Mouse (Mus musculus): Measurements from ENCODE around the gene Gpr180. TPM values are rescaled to one million over a fixed set of nuclear protein-coding genes. Genes with fewer than 3 reads are reported as not detected.

Gene Gpr180
- polyA plus RNA-seq, 1 experiment from 2014 or later, result 29.9 TPM

DNA sequence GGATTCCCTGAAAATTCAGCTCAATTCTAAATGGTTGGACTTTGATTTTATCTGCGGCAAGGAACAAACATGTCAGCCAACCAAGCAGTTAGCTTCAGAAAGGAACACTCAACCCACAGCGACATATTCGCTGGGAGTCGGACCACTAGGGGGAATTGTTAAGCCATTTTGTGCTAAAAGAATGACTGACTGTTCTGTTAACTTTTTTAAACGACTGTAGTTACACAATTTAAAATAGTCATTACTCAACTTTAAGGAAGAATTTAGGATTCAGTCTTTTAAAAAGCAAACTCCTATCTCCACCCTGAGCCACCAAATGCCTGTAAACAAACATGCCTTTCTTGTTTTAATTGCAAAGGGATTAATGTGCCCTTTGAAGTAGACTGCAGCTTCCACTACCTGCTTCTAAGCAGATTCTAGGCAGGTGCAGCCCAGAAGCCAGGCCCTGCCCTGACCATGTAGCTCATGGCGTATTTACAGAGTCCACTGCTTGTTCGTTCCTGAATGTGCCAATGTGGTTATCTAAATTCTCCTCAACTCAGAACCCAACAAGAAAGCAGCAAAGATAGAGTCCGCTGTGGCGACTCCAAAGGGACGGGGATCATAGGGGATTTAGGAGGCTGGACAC is 56.2 kb downstream of the Gpr180 start:
- Histone ChIP-seq H3K9ac (0 out of 2 replicates have a peak overlapping the region, but pooled peaks have one; percentile 2), H3K27me3 (peaks cover 43% of the 10 kb centered on the region), H3K36me3 (replicated peaks) (no peaks in the 10 kb centered on the region), H3K4me1 (peaks cover 15% of the 10 kb centered on the region), H3K4me2 (peak overlapping the region; percentile 39), H3K9me3 (no peaks in the 10 kb centered on the region), H3K4me3 (replicated peaks) (no peak overlapping the region), H3K27ac (no peak overlapping the region)
- 0 out of 2 replicates have a peak, but pooled peaks have one; percentile 27 for ATAC-seq (ENCODE audit: low FRiP score)
- 15% methylated on average over 10 of the region's 10 CpGs for WGBS

DNA sequence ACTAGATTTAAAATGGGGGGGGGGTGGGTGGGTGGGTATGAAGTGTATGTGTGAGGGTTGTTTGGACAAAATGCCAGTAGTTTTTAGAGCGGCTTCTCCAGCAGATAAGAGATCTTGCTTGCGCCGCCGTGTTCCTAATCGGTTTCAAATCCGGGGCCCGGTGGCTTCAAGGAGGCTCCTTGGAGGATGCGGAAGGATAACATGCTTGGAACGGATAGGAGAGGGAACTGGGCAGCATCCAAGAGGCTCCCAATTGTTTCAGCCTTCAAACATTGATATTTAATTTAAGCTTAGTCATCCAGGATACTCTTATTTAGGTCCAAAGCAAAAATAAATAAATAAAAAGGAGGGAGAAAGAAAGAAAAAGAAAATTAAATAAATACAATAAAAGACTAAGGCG is 56.7 kb downstream of the Gpr180 start:
- Histone ChIP-seq H3K4me2 (peak overlapping the region; percentile 39), H3K4me3 (replicated peaks) (no peak overlapping the region), H3K36me3 (replicated peaks) (no peaks in the 10 kb centered on the region), H3K27ac (no peak overlapping the region), H3K4me1 (peaks cover 15% of the 10 kb centered on the region), H3K9ac (peak overlapping the region; percentile 2; the same call in 1 of the 2 replicates), H3K27me3 (peaks cover 43% of the 10 kb centered on the region), H3K9me3 (no peaks in the 10 kb centered on the region)
- ATAC-seq (ENCODE audit: low FRiP score), result no peak
- 18% methylated on average over 10 of the region's 10 CpGs for WGBS

DNA sequence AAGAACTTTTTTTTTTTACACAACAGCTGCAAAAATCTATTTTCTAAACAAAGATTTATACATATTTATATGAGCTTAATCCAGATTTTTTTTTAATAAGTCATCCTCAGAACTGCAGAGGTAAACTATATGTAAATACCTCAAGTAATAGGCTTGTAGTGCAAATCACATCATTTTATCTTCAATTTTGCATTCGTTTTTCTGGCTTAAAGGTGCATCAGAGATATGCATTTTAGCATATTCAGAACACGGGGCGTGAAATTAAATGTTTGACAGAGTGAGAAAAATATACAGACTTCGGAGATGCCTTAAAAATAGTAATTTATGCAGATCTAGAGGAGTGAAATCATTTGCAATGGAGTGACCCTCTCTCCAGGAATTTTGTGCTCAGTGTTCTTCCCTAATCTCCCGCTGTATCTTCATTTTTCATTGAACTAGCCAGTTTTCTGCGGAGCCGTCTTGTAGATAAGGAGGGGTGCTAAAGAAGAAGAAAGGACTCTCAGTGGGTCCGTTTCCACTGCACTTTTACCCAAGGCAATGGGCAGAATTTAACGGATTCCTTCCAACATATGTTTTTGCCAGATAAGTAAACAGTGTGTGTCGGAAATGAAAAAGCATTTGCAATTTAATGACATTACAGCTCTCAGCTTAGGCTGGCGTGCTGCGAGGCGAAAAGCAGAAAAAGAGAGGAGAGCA is 57.4 kb downstream of the Gpr180 start:
- no peak overlapping the region for H3K27ac ChIP-seq
- ATAC-seq (ENCODE audit: low FRiP score), result no peak
- no peak overlapping the region for H3K9ac ChIP-seq
- no peaks in the 10 kb centered on the region for H3K36me3 ChIP-seq (replicated peaks)
- no peaks in the 10 kb centered on the region for H3K9me3 ChIP-seq
- peaks cover 15% of the 10 kb centered on the region for H3K4me1 ChIP-seq
- WGBS, result 52% methylated on average over 13 of the region's 13 CpGs
- H3K4me3 ChIP-seq (replicated peaks), result no peak overlapping the region
- peak overlapping the region; percentile 15 for H3K4me2 ChIP-seq
- H3K27me3 ChIP-seq, result peaks cover 46% of the 10 kb centered on the region

DNA sequence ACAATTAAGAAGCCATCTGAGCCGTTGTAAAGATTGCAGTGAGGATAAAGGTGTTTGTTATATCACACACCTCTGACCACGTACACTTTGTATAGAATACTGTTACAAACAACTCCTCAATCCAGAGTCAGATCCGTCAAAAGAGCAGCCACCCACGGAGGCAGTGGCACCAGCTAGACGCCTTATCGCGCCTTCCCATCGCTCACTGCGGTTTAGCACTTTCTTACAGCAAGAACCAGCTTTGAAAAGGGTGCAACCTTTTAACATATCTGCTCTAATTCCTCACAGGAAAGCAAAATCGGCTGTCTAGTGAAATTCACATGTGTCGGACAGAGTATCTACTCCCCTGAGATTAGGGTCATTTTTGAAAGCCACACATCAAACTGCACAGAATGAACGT is 60.1 kb downstream of the Gpr180 start:
- no peak for ATAC-seq (ENCODE audit: low FRiP score)
- Histone ChIP-seq H3K27ac (no peak overlapping the region), H3K27me3 (peaks cover 47% of the 10 kb centered on the region), H3K4me3 (replicated peaks) (no peak overlapping the region), H3K36me3 (replicated peaks) (no peaks in the 10 kb centered on the region), H3K9ac (no peak overlapping the region), H3K9me3 (no peaks in the 10 kb centered on the region), H3K4me2 (no peak overlapping the region), H3K4me1 (peaks cover 15% of the 10 kb centered on the region)
- 76% methylated on average over 12 of the region's 12 CpGs for WGBS

DNA sequence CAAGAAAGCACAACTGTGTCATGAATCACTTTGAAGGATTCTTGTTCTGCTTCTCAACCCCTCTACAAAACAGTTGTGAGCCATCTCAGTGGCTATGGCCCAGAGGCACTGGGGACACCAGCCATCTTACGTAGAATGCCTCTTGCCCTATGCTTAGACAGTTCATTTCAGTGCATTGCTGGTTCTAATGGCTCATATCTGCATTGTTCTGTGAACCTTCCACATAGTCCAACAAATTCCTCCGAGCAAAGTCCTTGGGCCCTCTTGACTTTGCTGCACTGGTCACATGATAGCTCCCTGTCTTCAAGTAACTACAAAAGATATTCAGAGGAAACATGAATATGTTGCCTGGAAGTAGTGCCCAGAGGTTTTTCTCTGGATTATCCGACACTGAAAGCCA is 63.8 kb downstream of the Gpr180 start:
- Histone ChIP-seq H3K9me3 (0 out of 2 replicates have a peak, but pooled peaks cover 5% of the 10 kb centered on the region), H3K27ac (no peak overlapping the region), H3K36me3 (replicated peaks) (no peaks in the 10 kb centered on the region), H3K4me2 (no peak overlapping the region), H3K4me3 (replicated peaks) (no peak overlapping the region), H3K9ac (no peak overlapping the region), H3K27me3 (peaks cover 30% of the 10 kb centered on the region), H3K4me1 (peaks cover 3% of the 10 kb centered on the region; the same call in 1 of the 2 replicates)
- WGBS, result 84% methylated on average over 3 of the region's 3 CpGs
- no peak for ATAC-seq (ENCODE audit: low FRiP score)

DNA sequence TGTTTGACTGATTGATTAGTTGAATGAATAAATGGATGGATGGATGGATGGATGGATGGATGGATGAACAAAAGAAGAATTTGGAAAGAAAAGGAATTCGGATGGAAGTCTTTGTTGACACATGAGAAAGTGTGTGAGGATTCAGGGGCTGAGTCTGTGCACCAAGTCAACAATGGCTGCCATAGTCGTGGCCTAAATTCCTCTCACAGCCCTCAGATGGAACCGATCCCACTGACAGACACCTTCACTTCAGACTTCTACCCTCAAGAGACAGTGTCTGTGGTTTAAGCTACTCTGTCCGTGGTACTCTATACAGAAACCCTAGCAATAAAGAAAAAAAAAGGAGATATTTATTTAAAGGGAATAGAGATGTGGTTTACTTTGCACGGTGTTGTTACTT is 65.0 kb downstream of the Gpr180 start:
- Histone ChIP-seq H3K36me3 (replicated peaks) (no peaks in the 10 kb centered on the region), H3K9me3 (0 out of 2 replicates have a peak, but pooled peaks cover 5% of the 10 kb centered on the region), H3K9ac (no peak overlapping the region), H3K4me3 (replicated peaks) (no peak overlapping the region), H3K27ac (no peak overlapping the region), H3K4me2 (no peak overlapping the region), H3K4me1 (peaks cover 3% of the 10 kb centered on the region; the same call in 1 of the 2 replicates), H3K27me3 (peaks cover 25% of the 10 kb centered on the region; the same call in 1 of the 2 replicates)
- WGBS, result 85% methylated on average over 5 of the region's 5 CpGs
- ATAC-seq (ENCODE audit: low FRiP score), result no peak

DNA sequence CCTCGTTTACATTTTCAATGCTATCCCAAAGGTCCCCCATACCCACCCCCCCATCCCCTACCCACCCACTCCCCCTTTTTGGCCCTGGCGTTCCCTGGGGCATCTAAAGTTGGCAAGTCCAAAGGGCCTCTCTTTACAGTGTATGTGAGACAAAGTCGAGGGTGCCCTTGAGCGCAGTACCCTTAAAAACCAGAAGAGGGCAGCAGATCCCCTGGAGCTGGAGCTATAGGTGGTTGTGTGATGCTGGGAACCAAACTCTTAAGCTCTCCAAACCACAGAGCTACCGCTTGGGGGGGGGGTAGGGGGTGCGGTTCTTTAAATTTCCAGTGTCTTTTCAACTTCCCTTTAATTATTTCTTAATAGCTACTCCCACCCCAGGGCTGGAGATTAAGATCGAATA is 66.1 kb downstream of the Gpr180 start:
- Histone ChIP-seq H3K4me3 (replicated peaks) (no peak overlapping the region), H3K4me2 (no peak overlapping the region), H3K4me1 (no peaks in the 10 kb centered on the region), H3K27ac (no peak overlapping the region), H3K9ac (no peak overlapping the region), H3K27me3 (peaks cover 15% of the 10 kb centered on the region; the same call in 1 of the 2 replicates), H3K36me3 (replicated peaks) (no peaks in the 10 kb centered on the region), H3K9me3 (0 out of 2 replicates have a peak, but pooled peaks cover 5% of the 10 kb centered on the region)
- ATAC-seq (ENCODE audit: low FRiP score), result no peak
- WGBS, result 78% methylated on average over 7 of the region's 7 CpGs

DNA sequence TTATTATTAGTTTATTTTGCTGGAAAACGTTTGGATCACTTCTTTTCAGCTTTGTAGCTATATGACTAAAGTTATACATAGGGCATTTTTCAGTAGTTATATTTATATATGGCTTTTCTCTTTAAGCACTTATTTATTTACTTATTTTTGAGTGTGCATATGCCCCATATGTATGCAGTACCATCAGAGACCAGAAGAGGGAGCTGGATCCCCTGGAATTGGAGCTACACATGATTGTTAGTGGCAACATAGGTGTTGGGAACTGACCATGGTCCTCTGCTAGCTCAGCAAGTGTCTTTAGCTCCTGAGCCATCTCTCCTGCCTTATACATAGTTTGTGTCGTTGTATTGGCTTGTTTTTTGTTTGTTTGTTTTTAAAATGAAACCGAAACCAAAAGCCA is 70.4 kb downstream of the Gpr180 start:
- ATAC-seq (ENCODE audit: low FRiP score), result no peak
- Histone ChIP-seq H3K4me3 (replicated peaks) (no peak overlapping the region), H3K27me3 (peaks cover 22% of the 10 kb centered on the region), H3K4me1 (0 out of 2 replicates have a peak, but pooled peaks cover 3% of the 10 kb centered on the region), H3K27ac (no peak overlapping the region), H3K9ac (no peak overlapping the region), H3K36me3 (replicated peaks) (no peaks in the 10 kb centered on the region), H3K9me3 (0 out of 2 replicates have a peak, but pooled peaks cover 5% of the 10 kb centered on the region), H3K4me2 (no peak overlapping the region)
- 83% methylated on average over 3 of the region's 3 CpGs for WGBS

DNA sequence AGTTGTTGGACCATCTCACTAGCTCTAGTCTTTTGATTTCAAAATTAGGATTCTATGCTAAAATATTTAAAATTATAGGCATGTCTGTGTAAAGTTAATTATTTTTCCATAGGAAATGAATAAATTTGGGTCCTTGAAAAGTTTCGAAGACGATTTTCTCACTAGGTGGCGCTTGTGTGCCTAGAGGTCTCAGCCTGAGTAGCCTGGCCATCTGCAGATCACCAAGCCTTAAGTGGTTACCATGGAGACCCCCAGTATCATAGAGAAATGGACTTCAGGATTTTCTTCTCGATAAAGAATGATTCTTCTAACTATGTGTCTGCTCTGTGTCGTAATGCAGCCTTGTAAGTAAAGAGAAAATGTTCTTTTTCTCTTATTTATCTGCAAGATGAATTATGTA is 72.7 kb downstream of the Gpr180 start:
- no peak overlapping the region for H3K4me2 ChIP-seq
- H3K27ac ChIP-seq, result no peak overlapping the region
- H3K4me3 ChIP-seq (replicated peaks), result no peak overlapping the region
- peaks cover 41% of the 10 kb centered on the region for H3K27me3 ChIP-seq
- 13% methylated on average over 5 of the region's 5 CpGs for WGBS
- no peak overlapping the region for H3K9ac ChIP-seq
- 0 out of 2 replicates have a peak, but pooled peaks cover 5% of the 10 kb centered on the region for H3K4me1 ChIP-seq
- H3K36me3 ChIP-seq (replicated peaks), result no peaks in the 10 kb centered on the region
- peak; percentile 59 for ATAC-seq (ENCODE audit: low FRiP score)
- H3K9me3 ChIP-seq, result no peaks in the 10 kb centered on the region

DNA sequence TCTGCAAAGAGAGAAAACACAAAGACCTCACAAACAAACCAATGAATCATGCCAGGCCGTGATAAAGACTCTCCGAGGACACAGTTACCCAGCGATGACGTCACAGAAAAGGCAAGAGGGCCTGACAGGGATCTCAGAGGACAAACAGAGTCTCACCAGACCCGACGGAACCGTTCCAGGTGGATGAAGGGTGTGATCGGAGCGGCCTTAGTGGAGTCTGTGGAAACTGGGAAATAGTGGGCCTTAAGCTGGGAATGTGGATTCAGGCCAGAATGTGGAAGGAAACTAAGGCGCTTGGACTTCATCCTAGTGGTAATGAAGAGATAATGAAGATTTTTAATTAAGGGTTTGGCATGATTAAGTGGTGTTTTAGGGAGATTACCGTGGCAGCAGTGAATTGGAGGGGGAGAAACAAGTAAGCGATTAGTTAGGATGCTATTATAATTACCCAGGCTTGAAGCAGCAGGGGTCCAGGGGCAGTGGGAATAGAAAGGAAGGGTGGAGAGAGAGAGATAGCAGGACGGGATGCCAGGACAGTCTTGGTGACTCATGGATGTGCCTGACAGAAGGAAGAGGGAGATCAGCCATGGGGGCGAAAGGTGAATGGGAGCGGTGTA is 75.3 kb downstream of the Gpr180 start:
- Histone ChIP-seq H3K4me2 (no peak overlapping the region), H3K9me3 (no peaks in the 10 kb centered on the region), H3K27me3 (peaks cover 58% of the 10 kb centered on the region), H3K9ac (no peak overlapping the region), H3K4me1 (0 out of 2 replicates have a peak, but pooled peaks cover 5% of the 10 kb centered on the region), H3K4me3 (replicated peaks) (no peak overlapping the region), H3K27ac (no peak overlapping the region), H3K36me3 (replicated peaks) (no peaks in the 10 kb centered on the region)
- 56% methylated on average over 15 of the region's 15 CpGs for WGBS
- ATAC-seq (ENCODE audit: low FRiP score), result peak; percentile 57; the same call in 1 of the 2 replicates

Data from forebrain, embryonic 12.5 days (tissue).